Mouse (Mus musculus): ENCODE data around the gene Gm11639. TPM values are rescaled to one million over a fixed set of nuclear protein-coding genes. Genes with fewer than 3 reads are reported as not detected.
"Not testable (repeated sequence)": the region's sequence is repeated elsewhere in the genome, so short reads cannot be mapped to it uniquely, and the experiment has no call there.

Gene Gm11639
- polyA plus RNA-seq, 1 experiment from 2014 or later, result not detected

- H3K79me2 ChIP-seq (ENCODE audit: inconsistent target), result not testable (repeated sequence)
Measured at GRCm38 (mm10) chr11:105112448-105112847, 426.9 kb downstream of the Gm11639 start.

DNA sequence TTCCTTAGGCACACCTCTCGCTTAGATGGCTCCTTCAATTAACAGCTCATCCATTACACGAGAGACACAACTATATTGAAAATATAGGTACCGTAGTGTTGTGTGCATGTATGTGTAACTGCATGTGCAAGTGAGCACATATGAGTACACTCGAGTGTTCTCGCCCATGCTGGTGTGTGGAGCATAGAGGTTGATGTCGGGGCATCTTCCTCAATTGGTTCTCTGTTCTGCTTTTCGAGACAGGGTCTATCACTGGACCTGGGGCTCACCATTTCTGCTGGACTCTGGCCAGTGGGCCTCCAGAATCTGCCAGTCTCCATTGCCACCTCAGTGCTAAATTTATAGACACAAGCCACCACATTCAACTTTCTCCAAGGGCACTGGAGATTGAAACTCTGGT, 432.3 kb downstream of the Gm11639 start:
- Histone ChIP-seq H3K36me3 (ENCODE audit: inconsistent target) (no peaks in the 10 kb centered on the region), H3K79me2 (ENCODE audit: inconsistent target) (no peaks in the 10 kb centered on the region), H3K4me3 (ENCODE audit: inconsistent target) (no peak overlapping the region), H3K27ac (no peak overlapping the region)
- WGBS (ENCODE audit: missing documents), result 64% methylated on average over 7 of the region's 7 CpGs

More at GRCm38 (mm10) chr11:105112448-105112847, 426.9 kb downstream of the Gm11639 start:
- not testable (repeated sequence) for H3K4me3 ChIP-seq (ENCODE audit: inconsistent target); H3K36me3 ChIP-seq (ENCODE audit: inconsistent target); H3K27ac ChIP-seq
- 82% methylated on average over 21 of the region's 22 CpGs for WGBS (ENCODE audit: missing documents)

DNA sequence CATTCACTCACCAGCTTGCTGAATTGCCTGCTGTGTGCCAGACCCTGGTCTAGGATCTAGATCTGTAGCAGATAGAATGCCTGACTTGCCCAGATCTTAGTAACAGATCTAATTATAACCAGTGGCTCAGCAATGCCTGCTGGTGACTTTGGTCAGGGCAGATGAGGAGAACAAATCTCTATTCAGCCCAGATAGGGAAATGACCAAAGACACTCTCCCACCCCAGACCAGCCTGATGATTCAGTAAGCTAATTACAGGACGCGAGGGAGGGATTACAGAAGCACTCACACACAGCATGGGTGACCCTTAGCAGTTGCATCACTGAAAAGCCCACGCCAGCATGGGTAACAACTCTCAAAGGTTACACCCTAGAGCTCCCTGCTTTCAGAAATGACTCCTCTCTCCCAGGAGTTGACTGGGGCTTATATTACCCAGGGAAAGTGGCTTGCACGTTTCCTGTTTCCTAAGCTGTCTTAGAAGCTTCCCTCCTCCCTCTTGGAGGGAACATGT, 435.1 kb downstream of the Gm11639 start:
- WGBS (ENCODE audit: missing documents), result 31% methylated on average over 3 of the region's 4 CpGs
- Histone ChIP-seq H3K27ac (0 out of 2 replicates have a peak overlapping the region, but pooled peaks have one; percentile 7), H3K79me2 (ENCODE audit: inconsistent target) (no peaks in the 10 kb centered on the region), H3K36me3 (ENCODE audit: inconsistent target) (no peaks in the 10 kb centered on the region), H3K4me3 (ENCODE audit: inconsistent target) (no peak overlapping the region)

- H3K27ac ChIP-seq; H3K4me3 ChIP-seq (ENCODE audit: inconsistent target); H3K36me3 ChIP-seq (ENCODE audit: inconsistent target); H3K79me2 ChIP-seq (ENCODE audit: inconsistent target): not testable (repeated sequence)
- 78% methylated on average over 5 of the region's 5 CpGs for WGBS (ENCODE audit: missing documents)
Measured at GRCm38 (mm10) chr11:105121792-105122191, 436.3 kb downstream of the Gm11639 start.

DNA sequence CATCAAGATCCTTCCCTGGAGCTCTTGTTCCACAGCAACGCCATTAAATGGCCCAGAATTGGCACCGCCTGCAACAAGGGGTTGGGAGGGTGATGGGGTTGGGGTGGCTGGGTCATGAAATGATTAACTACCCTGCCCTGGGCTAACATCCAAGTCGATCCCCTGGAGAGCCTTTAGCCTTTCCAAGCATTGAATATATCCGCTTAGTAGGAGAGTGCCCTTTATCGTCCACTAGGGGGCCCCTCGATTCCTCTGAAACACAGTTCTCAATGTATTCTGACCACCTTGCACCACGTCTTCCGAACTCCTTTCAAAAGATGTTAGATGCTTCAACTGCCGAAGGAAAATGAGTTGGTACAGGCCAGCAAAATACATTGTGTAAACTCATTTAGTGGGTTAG, 438.5 kb downstream of the Gm11639 start:
- Histone ChIP-seq H3K4me3 (ENCODE audit: inconsistent target) (no peak overlapping the region), H3K27ac (no peak overlapping the region), H3K36me3 (ENCODE audit: inconsistent target) (no peaks in the 10 kb centered on the region), H3K79me2 (ENCODE audit: inconsistent target) (peaks cover 26% of the 10 kb centered on the region)
- WGBS (ENCODE audit: missing documents), result 4% methylated on average over 9 of the region's 9 CpGs

DNA sequence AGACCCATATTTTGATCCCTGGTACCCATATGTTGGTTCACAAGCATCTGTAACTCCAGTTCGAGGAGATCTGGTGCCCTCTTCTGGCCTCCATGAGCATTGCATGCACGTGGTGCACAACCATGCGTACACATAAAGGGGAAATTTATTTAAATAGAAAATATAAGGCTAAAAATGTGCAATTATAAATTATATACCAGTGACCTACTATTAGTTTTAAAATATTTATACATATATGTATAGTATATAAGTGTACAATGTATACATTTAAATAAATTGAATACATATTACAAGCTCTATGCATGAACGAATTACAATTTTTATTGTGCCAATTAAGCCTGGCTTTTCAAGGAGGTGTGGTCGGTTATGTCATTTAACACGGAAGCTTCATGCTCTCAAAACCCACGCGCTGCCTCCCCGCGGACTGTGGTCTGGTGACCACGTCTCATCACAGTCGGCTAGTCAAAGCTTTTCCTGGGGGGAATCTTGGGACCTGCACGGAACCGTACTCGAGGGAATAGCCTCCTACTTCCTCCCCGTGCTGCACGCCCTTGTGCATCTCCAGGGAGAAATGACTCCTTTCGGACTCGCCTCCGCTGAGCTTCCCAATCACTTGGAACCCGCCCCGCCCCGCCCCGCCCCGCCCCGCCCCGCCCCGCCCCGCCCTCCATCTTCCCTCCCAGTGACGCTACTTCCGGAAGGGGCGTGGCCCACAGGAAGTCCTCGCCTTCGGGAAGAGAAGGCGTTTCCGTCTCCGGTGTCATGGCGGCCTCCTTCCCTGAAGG, 440.4 kb downstream of the Gm11639 start, which contains the start of gene Mettl2:
Gene Mettl2 (plus strand): TSS at position 691 of the 785 bp plus-strand sequence.
- Histone ChIP-seq H3K27ac (peak within 1 kb of the TSS; percentile 28; the same call in 1 of the 2 replicates), H3K79me2 (ENCODE audit: inconsistent target) (peaks cover 36% of the 10 kb centered on the region), H3K36me3 (ENCODE audit: inconsistent target) (no peaks in the 10 kb centered on the region), H3K4me3 (ENCODE audit: inconsistent target) (peak within 1 kb of the TSS; percentile 78)
- WGBS (ENCODE audit: missing documents), result 2% methylated on average over 28 of the region's 38 CpGs

DNA sequence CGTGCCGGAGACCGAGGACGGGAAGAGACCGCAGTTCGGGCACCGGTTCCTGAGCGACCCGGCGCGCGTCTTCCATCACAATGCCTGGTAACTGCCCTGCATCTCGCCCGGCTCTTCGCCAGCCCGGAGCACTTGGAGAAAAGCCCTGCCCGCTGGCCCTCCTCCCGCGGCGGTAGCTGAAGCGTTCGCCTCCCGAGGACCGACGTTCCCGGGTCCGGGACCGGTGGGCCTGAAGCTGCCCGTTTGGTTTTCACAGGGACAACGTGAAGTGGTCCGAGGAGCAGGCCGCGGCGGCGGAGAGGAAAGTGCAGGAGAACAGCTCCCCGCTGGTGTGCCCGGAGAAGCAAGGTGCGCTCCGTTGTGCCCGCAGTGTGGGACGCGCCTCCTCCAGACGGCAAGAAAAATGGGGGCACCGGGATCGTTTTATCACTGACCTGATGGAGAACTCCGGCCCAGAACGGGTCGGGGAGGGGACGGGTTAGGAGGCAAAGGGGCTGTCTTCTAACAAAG, 441.1 kb downstream of the Gm11639 start:
- peaks cover 36% of the 10 kb centered on the region for H3K79me2 ChIP-seq (ENCODE audit: inconsistent target)
- 0 out of 2 replicates have a peak, but pooled peaks cover 2% of the 10 kb centered on the region for H3K36me3 ChIP-seq (ENCODE audit: inconsistent target)
- H3K4me3 ChIP-seq (ENCODE audit: inconsistent target), result peak overlapping the region; percentile 78
- WGBS (ENCODE audit: missing documents), result under 1% methylated on average over 46 of the region's 49 CpGs
- no peak overlapping the region for H3K27ac ChIP-seq

DNA sequence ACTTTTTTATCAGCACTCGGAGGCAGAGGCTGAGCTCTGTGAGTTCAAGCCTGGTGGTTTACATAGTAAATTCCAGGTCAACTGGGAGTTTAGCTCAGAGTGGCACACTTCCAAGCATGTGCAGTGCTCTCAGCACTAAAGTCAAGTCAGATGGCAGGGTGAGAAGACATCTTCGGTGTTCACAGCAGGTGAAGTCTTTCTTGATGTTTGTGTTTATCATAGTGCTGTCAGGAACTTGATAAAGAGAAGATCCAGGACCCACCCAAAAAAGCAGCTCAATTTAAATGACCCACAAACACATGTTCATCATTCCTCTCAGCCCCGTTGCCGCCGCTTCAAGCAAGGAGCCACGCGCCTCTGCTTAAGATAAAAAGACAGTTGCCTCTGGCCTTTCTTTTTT, 450.2 kb downstream of the Gm11639 start:
- no peak overlapping the region for H3K4me3 ChIP-seq (ENCODE audit: inconsistent target)
- H3K36me3 ChIP-seq (ENCODE audit: inconsistent target), result peaks cover 64% of the 10 kb centered on the region
- WGBS (ENCODE audit: missing documents), result 93% methylated on average over 7 of the region's 7 CpGs
- no peaks in the 10 kb centered on the region for H3K79me2 ChIP-seq (ENCODE audit: inconsistent target)
- H3K27ac ChIP-seq, result no peak overlapping the region

- peaks cover 57% of the 10 kb centered on the region for H3K36me3 ChIP-seq (ENCODE audit: inconsistent target)
- WGBS (ENCODE audit: missing documents), result 100% methylated on average over 2 of the region's 2 CpGs
- not testable (repeated sequence) for H3K27ac ChIP-seq; H3K79me2 ChIP-seq (ENCODE audit: inconsistent target); H3K4me3 ChIP-seq (ENCODE audit: inconsistent target)
Measured at GRCm38 (mm10) chr11:105137255-105137654, 451.7 kb downstream of the Gm11639 start.

DNA sequence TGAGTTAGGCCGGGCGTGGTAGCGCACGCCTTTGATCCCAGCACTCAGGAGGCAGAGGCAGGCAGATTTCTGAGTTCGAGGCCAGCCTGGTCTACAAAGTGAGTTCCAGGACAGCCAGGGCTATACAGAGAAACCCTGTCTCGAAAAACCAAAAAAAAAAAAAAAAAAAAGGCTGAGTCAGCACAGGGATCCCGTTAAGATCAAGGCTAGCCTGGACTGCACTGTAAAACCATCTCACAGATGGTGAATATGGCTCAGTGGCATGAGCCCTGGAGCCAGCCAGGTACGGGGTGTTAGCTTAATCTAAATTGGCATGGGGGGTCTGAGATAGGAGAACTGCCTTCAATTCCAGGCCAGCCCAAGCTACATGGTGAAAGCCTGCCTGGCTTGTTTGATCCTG, 455.0 kb downstream of the Gm11639 start:
- peaks cover 27% of the 10 kb centered on the region for H3K36me3 ChIP-seq (ENCODE audit: inconsistent target)
- not testable (repeated sequence) for H3K79me2 ChIP-seq (ENCODE audit: inconsistent target); H3K27ac ChIP-seq; H3K4me3 ChIP-seq (ENCODE audit: inconsistent target)
- WGBS (ENCODE audit: missing documents), result 80% methylated on average over 6 of the region's 8 CpGs

GRCm38 (mm10) chr11:105141115-105141514, 455.6 kb downstream of the Gm11639 start:
- no peak overlapping the region for H3K4me3 ChIP-seq (ENCODE audit: inconsistent target)
- no peaks in the 10 kb centered on the region for H3K79me2 ChIP-seq (ENCODE audit: inconsistent target)
- 82% methylated on average over 5 of the region's 5 CpGs for WGBS (ENCODE audit: missing documents)
- peaks cover 21% of the 10 kb centered on the region; the same call in 1 of the 2 replicates for H3K36me3 ChIP-seq (ENCODE audit: inconsistent target)
- no peak overlapping the region for H3K27ac ChIP-seq

DNA sequence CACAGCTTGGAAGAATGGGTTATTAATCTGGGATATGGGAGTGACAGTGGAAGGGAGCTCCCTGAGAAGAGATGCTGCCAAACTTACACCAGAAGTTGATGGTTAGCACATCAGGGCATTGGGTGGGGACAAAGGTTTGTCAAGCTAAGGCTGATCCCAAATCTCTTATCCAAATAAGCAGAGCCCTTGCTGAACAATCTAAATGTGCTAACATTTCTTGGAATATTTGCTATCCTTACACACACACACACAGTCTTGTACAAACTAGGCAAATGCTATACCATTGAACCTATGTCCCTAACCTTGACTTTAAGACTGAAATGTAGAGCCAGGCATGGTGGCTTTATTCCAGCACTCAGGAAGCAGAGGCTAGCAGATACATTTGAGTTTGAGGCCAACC, 458.1 kb downstream of the Gm11639 start:
- Histone ChIP-seq H3K36me3 (ENCODE audit: inconsistent target) (peaks cover 13% of the 10 kb centered on the region; the same call in 1 of the 2 replicates), H3K4me3 (ENCODE audit: inconsistent target) (no peak overlapping the region), H3K79me2 (ENCODE audit: inconsistent target) (no peaks in the 10 kb centered on the region), H3K27ac (no peak overlapping the region)

- 93% methylated on average over 3 of the region's 3 CpGs for WGBS (ENCODE audit: missing documents)
- Histone ChIP-seq H3K27ac (no peak overlapping the region), H3K36me3 (ENCODE audit: inconsistent target) (peaks cover 13% of the 10 kb centered on the region; the same call in 1 of the 2 replicates), H3K79me2 (ENCODE audit: inconsistent target) (no peaks in the 10 kb centered on the region), H3K4me3 (ENCODE audit: inconsistent target) (no peak overlapping the region)
Measured at GRCm38 (mm10) chr11:105144084-105144483, 458.6 kb downstream of the Gm11639 start.

- H3K27ac ChIP-seq, result no peak overlapping the region
Measured at GRCm38 (mm10) chr11:105144508-105145210, 459.2 kb downstream of the Gm11639 start.

DNA sequence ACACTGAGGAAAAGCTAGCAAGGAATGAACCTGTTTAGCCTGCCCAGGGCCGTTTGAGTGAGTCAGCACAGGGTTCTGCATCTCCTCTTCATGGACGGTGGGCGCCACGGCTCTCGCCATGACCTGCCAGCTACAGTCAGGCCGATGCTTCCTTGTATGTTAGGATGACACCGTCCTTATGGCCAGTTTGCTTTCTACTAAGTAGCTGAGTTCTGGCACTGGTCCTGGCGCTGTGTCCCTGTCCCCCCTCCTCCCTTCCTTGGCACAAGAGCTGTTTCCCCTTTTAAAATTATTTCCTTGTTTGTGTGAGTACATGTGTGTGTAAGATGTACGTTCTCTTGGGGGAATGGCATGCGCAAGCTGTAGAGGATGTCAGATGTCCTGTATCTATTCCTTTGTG, 459.7 kb downstream of the Gm11639 start:
- Histone ChIP-seq H3K79me2 (ENCODE audit: inconsistent target) (no peaks in the 10 kb centered on the region), H3K27ac (no peak overlapping the region), H3K4me3 (ENCODE audit: inconsistent target) (no peak overlapping the region), H3K36me3 (ENCODE audit: inconsistent target) (peaks cover 4% of the 10 kb centered on the region; the same call in 1 of the 2 replicates)
- 46% methylated on average over 10 of the region's 10 CpGs for WGBS (ENCODE audit: missing documents)

More at GRCm38 (mm10) chr11:105144508-105145210, 459.2 kb downstream of the Gm11639 start:
- Histone ChIP-seq H3K79me2 (ENCODE audit: inconsistent target) (no peaks in the 10 kb centered on the region), H3K4me3 (ENCODE audit: inconsistent target) (no peak overlapping the region), H3K36me3 (ENCODE audit: inconsistent target) (peaks cover 8% of the 10 kb centered on the region; the same call in 1 of the 2 replicates)
- WGBS (ENCODE audit: missing documents), result 93% methylated on average over 9 of the region's 11 CpGs
